Mouse (Mus musculus) cerebellum, adult 2 months (tissue): ENCODE measurements at regions not wholly inside any gene's neighbourhood (a gene's known extent, or its start where the extent isn't known, plus 50 kb on each side); places are given as distances from the start of the nearest gene placed in this dataset.
"Not testable (repeated sequence)": the region's sequence is repeated elsewhere in the genome, so short reads cannot be mapped to it uniquely, and the experiment has no call there.

ENCODE experiments used
- DNase-seq, 2 experiments: peaks; one replicate each; pipeline ENCODE4 v3.0.0; 2021
- H3K27ac ChIP-seq: fragments of 200-500 bp; 2 replicates; pipeline ENCODE4 v1.5.1; 2012; ENCODE audit warnings: low read length, control low read depth, inconsistent platforms; ENCODE audit not compliant: insufficient read depth
- H3K27me3 ChIP-seq: fragments of 200-500 bp; 2 replicates; pipeline ENCODE4 v1.6.1; 2012; ENCODE audit warnings: inconsistent platforms, mild to moderate bottlenecking, low read length, moderate library complexity; ENCODE audit not compliant: control insufficient read depth, insufficient read depth
- H3K4me1 ChIP-seq: fragments of 200-500 bp; 2 replicates; pipeline ENCODE4 v1.6.1; 2011; ENCODE audit warnings: low read length; ENCODE audit not compliant: control insufficient read depth, insufficient read depth
- H3K4me3 ChIP-seq: fragments of 200-500 bp; replicated peaks from 2 replicates; pipeline ENCODE3; 2011; ENCODE audit warnings: mild to moderate bottlenecking, low read depth, low read length, control low read depth; ENCODE audit not compliant: insufficient read depth
- CTCF ChIP-seq: fragments of 200-500 bp; IDR thresholded peaks from 2 replicates; pipeline ENCODE4 v1.5.1; 2011; ENCODE audit warnings: low read depth, mild to moderate bottlenecking, control low read depth, low read length, moderate library complexity, borderline replicate concordance; ENCODE audit not compliant: insufficient read depth
- POLR2A ChIP-seq: fragments of 200-500 bp; IDR thresholded peaks from 2 replicates; pipeline ENCODE4 v1.6.1; 2011; ENCODE audit warnings: low read length, control low read depth, borderline replicate concordance; ENCODE audit not compliant: insufficient read depth
- WGBS: fragments of 180-500 bp; shearing (Covaris S2); methylation state at CpG from one replicate; pipeline ENCODE4 v1.1.7; 2018; 5-methylcytosine and 5-hydroxymethylcytosine counted together

DNA sequence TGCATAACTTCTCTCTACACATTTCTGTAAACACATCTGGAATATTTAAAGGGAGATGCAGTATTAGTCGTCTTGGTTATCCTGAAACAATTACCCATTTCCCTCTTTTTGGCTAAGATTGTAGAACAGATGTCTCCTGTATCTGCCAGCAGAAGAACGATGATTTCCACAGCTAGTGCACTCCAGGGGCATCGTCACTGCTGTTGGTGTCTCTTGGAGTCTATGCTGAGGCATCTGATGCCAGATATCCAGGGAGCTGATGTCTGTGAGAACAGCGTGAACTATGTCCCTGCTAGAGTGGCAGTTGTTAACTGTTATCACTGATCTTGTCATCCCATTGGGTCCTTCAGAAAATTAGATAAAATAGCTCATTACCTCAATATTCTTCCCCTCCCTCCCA, 536.2 kb downstream of the Trhde start:
- Histone ChIP-seq H3K4me1 (0 out of 2 replicates have a peak, but pooled peaks cover 3% of the 10 kb centered on the region), H3K27ac (no peak overlapping the region), H3K4me3 (no peak overlapping the region), H3K27me3 (no peaks in the 10 kb centered on the region)
- TF ChIP-seq POLR2A = no peak
- TF ChIP-seq CTCF = no peak
- 10% methylated on average over 4 of the region's 4 CpGs for WGBS
- peak; percentile 4 to 6 for DNase-seq

DNA sequence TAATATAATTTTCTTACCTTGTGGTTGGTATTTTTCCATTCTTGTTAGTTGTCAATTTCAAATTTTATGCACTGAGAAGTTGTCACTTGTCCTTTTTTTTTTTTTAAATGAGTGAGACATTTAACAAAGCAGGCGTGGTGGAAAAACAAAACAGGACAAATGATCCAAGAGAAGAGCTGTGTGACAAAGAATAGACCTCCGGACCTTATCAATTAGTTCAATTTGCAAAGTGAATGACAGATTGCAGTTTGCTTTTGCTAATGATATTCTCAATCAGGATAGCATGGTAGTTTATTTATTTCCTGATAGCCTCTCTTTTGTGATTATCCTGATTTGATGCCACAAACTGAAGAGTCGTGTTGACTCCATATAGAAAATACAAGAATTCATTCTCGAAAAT, 560.5 kb downstream of the Trhde start:
- Histone ChIP-seq H3K4me1 (no peaks in the 10 kb centered on the region), H3K27me3 (no peaks in the 10 kb centered on the region), H3K27ac (no peak overlapping the region), H3K4me3 (no peak overlapping the region)
- TF ChIP-seq POLR2A = no peak
- no peak for TF ChIP-seq CTCF
- no peak for DNase-seq
- 82% methylated on average over 4 of the region's 4 CpGs for WGBS

DNA sequence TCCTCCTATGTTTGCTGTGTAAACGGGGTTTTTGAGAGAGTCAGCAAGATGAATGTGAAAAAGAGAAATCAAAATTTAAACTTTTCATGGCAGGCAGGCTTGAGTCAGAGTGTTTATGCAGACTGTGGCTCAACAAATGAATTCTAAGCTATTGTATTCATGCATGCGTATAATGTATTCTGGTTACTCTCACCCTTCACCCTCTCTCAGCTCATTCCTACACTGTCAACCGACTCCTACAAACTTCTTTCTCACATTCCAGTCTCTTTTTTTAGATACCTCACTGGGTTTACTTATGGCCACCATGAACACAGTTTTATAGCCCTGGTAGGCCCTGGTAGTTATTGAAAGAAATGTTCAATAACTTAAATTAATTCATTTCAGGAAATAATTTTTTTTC, 574.5 kb downstream of the Trhde start:
- Histone ChIP-seq H3K4me3 (no peak overlapping the region), H3K4me1 (no peaks in the 10 kb centered on the region), H3K27ac (no peak overlapping the region), H3K27me3 (no peaks in the 10 kb centered on the region)
- DNase-seq = no peak
- TF ChIP-seq CTCF (no peak), POLR2A (no peak)
- WGBS = 61% methylated on average over 3 of the region's 3 CpGs

DNA sequence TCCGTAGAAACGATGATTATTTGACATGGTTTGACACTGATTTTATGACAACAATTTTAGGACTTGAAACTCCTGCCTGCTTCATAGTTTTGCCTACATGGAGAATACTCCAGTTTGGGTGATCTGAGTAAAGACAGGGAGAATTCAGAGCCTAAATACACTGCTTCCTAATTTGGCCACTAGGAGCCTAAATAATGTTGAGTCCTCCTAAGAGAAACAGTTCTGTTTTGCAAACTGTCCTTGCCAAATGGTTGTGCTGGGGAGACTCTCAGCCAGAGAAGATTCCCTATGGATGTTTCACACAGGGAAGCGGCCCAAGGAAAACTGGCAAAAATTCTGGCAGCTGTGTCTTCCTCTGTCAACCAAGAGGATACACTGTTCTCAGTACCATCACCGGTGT, 600.5 kb downstream of the Trhde start:
- 81% methylated on average over 4 of the region's 4 CpGs for WGBS

DNA sequence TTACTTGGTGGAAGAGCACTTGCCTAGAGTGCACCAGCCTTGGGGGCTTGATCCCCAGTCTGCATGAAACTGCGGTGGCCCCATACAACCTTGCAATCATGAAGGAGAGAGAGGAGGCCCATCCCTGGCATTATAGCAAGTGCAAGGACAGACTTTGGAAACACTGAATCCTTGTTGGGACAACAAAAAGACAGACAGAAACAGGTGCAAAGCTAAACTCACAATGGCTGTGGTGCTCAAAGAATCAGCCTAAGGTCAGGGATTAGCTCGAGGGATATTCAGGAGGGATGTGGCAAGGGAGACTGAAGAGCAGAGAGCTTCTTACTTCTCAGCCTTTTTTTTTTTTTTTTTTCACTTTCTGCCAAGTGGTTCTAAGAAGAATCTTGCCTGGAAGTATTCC, 601.2 kb downstream of the Trhde start:
- no peak for DNase-seq
- TF ChIP-seq POLR2A (no peak), CTCF (no peak)
- no peak overlapping the region for H3K4me3 ChIP-seq
- no peak overlapping the region for H3K27ac ChIP-seq
- no peaks in the 10 kb centered on the region for H3K4me1 ChIP-seq
- 67% methylated on average over 2 of the region's 2 CpGs for WGBS
- no peaks in the 10 kb centered on the region for H3K27me3 ChIP-seq

More for the DNA sequence above, 600.5 kb downstream of the Trhde start:
- no peak for TF ChIP-seq CTCF
- TF ChIP-seq POLR2A = no peak
- no peaks in the 10 kb centered on the region for H3K4me1 ChIP-seq
- no peak overlapping the region for H3K27ac ChIP-seq
- H3K4me3 ChIP-seq = no peak overlapping the region
- H3K27me3 ChIP-seq = no peaks in the 10 kb centered on the region
- no peak for DNase-seq

DNA sequence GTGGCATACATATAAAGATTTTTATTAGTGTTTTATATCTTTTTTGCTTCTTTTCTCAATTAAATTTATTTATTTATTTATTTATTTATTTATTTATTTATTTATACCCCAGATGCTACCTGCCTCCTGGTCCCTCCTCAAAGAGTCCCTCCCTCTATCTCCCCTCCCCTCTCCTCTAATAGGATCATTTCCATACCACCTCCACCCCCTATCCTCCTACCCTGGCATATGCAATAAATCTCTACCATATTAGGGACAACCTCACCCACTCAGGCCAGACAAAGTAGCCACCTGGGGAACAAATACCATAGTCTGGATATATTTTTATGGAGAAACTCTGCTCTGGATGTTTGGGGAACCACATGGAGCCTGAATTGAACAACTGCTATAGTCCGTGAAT, 615.8 kb downstream of the Trhde start:
- no peak for DNase-seq
- TF ChIP-seq CTCF = no peak
- no peak for TF ChIP-seq POLR2A
- no peak overlapping the region for H3K27ac ChIP-seq
- H3K4me3 ChIP-seq = no peak overlapping the region
- H3K4me1 ChIP-seq = no peaks in the 10 kb centered on the region
- no peaks in the 10 kb centered on the region for H3K27me3 ChIP-seq
- 92% methylated on average over 1 of the region's 1 CpGs for WGBS

DNA sequence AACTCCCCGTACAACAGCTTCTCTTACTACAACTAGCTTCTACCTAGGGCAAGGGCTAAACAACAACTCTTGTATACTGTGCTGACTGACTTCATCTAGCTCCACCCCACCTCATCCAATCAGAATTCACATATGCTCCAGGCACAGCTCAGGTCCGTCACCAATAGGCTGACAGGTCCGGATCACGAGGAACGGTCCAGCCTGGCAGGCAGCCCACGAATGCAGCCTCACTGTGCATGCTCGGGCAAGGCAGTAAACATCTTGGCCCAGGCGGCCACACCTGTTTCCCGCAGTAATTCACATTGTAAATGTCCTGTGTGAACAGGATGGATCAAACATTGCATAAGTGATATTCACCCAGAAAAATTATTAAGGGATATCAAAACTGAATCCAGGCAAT, 658.8 kb downstream of the Trhde start:
- not testable (repeated sequence) for H3K27ac ChIP-seq, DNase-seq
- WGBS = 79% methylated on average over 9 of the region's 9 CpGs

DNA sequence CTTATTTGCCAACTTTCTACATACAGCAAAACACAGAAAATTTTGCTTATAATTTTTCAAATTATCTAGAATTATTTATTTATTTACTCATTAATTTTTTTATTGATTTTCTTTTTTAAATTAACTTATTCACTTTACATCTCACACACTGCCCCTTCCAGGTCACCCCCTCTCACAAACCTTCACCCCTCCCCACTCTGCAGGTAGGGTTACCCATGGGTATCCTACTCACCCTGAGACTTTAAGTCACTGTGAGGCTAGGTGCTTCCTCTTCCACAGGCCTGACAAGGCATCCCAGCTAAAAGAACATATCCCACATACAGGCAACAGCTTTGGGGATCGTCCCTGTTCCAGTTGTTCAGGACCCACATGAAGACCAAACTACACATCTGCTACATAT, 664.2 kb downstream of the Trhde start:
- H3K27ac ChIP-seq = no peak overlapping the region
- no peaks in the 10 kb centered on the region for H3K27me3 ChIP-seq
- TF ChIP-seq CTCF = no peak
- no peak for TF ChIP-seq POLR2A
- no peak for DNase-seq
- 92% methylated on average over 1 of the region's 1 CpGs for WGBS
- no peaks in the 10 kb centered on the region for H3K4me1 ChIP-seq
- no peak overlapping the region for H3K4me3 ChIP-seq

More for the DNA sequence above, 658.8 kb downstream of the Trhde start:
- H3K4me1 ChIP-seq, H3K4me3 ChIP-seq, H3K27me3 ChIP-seq: not testable (repeated sequence)

DNA sequence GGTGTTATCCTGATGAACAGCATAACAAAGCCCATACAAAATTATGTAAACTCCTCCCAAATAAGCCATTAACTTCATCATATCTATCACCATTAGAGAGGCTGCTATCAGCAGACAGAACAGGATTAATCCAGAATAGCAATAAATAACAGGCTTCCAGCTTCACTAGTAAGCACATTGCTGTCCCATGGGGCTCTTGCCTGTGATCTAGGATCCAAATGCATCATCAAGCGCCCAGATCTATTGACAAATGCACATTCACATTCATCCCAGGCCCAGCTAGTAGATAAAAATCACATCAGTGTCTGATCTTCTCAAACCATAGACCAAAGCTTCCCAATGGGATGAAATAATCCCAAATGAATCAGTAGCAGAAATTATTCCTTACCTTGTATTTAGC, 665.0 kb downstream of the Trhde start:
- Histone ChIP-seq H3K27me3 (no peaks in the 10 kb centered on the region), H3K4me1 (no peaks in the 10 kb centered on the region), H3K27ac (no peak overlapping the region), H3K4me3 (no peak overlapping the region)
- WGBS = 53% methylated on average over 1 of the region's 1 CpGs
- DNase-seq = no peak
- no peak for TF ChIP-seq POLR2A
- TF ChIP-seq CTCF = no peak
